Mouse (Mus musculus) activated CD4-positive, CD25-positive, alpha-beta regulatory T cell, adult 4 months (primary cell): ENCODE measurements around the gene Med24. TPM values are rescaled to one million over a fixed set of nuclear protein-coding genes. Genes with fewer than 3 reads are reported as not detected.
"Not testable (repeated sequence)": the region's sequence is repeated elsewhere in the genome, so short reads cannot be mapped to it uniquely, and the experiment has no call there.

Source experiments
- ATAC-seq: one replicate; pipeline ENCODE4 v1.8.0; 2017
- polyA plus RNA-seq, 2 experiments: library from polyadenylated mRNA; unstranded; fragments of 100-300 nt; shearing (Covaris generic); gene quantifications; one replicate each; pipeline ENCODE4 v1.2.1; 2017

Med24 gene
- polyA plus RNA-seq, 2 experiments from 2014 or later = 19.1 to 27.9 TPM

- ATAC-seq = no peak
Observed at GRCm38 (mm10) chr11:98720756-98721155, 8.5 kb downstream of the Med24 start.

DNA sequence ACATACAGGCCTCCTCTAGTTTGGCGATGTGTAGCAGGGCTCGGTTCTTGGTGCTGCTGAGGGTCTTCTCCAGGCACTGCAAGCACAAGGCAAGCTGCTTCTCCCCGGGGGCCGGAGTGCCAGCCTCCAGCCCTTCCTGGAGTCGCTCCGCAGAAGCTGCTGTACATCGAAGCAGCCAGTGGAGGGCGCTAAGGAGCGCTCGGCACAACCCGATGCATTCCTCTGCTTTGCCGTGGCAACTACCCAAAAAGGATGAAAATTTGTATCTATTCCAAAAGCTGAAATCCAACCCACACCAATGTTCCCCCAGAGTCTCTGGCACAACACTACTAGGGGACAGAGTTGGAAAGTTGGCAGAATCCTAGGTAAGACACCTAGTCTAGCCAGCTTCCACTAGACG, 11.3 kb downstream of the Med24 start:
- no peak for ATAC-seq

DNA sequence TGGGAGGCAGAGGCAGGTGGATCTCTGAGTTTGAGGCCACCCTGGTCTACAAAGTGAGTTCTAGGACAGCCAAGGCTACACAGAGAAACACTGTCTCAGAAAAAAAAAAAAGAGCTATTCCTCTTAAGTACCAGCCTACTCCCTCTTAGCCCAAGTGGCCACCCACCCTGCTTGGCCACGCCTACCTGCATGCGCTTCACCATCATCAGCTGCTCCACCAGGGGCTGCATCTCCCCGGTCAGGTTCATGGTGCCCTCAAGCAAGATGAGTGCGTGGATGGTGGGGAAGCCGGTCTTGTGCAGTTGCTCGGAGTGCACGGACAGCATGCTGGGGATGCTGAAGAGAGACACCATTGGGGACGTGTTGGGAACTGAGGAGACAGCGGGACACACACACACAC, 13.3 kb downstream of the Med24 start:
- ATAC-seq = no peak

- ATAC-seq = no peak
Observed at GRCm38 (mm10) chr11:98713703-98714102, 15.5 kb downstream of the Med24 start.

DNA sequence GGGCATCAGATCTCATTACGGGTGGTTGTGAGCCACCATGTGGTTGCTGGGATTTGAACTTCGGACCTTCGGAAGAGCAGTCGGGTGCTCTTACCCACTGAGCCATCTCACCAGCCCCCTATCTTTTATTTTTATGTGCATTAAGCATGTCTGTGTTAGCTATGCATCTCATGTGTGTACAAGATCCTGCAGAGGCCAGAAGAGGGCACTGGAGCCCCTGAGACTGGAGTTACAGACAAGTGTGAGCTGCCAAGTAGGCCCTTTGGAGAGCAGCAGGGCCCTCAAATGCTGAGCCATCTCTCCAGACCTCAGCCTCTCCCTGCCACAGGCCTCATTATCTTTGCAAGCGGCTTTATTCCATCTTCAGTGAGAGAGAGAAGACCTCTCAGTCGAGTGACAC, 17.2 kb downstream of the Med24 start:
- not testable (repeated sequence) for ATAC-seq

DNA sequence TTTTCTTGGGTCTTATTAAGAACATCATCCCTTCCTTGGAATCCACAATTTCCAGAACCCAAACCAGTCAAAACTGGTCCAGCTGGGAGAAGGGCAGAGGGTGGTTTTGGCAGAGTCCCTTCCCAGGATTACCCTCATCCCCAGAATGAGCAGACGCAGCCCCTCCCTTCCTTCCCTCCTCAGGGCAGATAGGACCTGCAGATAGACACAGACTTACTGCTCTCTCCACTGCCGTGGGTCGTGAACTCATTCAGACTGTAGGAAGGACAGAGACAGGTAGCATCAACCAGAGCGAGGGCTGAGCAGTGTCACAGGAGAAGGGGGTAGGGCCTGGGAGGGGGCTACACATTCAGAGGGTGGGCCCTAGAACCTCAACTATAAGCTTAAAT, 18.2 kb downstream of the Med24 start:
- ATAC-seq = no peak

GRCm38 (mm10) chr11:98710416-98711045, 18.7 kb downstream of the Med24 start:
- peak; percentile 36 for ATAC-seq

GRCm38 (mm10) chr11:98709001-98709741, 20.1 kb downstream of the Med24 start:
- no peak for ATAC-seq

GRCm38 (mm10) chr11:98708282-98708956, 20.8 kb downstream of the Med24 start:
- ATAC-seq = no peak

GRCm38 (mm10) chr11:98707401-98708281, 21.6 kb downstream of the Med24 start:
- ATAC-seq = no peak

DNA sequence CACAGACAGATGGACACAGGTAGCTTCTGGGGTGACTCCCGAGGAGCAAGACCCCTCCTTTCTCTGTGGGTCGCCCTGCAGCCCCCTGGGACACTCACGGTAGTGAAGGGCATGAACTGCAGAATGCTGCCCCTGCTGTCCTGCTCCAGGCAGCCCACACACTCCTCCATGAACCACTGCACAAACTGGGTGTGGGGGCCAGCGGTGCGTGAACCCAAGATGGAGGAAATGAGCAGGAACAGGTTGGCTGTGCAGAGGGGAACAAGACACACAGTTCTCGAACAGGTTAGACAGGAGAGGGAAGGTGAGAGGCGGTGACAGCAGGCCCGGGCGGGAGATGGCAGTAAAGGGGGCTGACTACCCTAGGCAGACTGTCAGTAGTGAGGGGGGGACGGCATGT, 24.2 kb downstream of the Med24 start:
- ATAC-seq = no peak

DNA sequence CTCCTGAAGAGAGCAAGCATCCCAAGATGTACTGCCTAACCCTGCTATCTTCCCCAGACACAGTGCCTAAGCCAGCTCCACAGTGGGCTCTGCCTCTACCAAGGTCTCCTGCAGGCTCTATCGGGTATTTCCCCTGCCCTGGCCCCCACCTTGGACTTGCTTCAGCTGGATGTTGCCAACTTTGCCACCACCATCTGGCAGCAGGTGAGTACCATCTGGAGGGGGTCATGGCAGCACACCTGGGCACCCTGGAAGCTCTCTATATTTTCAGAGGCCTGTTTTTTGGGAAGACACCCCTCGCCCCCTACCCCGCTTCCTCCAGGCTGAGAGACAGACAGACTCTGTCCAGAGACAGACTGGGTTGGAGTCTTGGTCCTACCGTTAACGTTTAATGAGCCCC, 26.9 kb downstream of the Med24 start:
- ATAC-seq = no peak

DNA sequence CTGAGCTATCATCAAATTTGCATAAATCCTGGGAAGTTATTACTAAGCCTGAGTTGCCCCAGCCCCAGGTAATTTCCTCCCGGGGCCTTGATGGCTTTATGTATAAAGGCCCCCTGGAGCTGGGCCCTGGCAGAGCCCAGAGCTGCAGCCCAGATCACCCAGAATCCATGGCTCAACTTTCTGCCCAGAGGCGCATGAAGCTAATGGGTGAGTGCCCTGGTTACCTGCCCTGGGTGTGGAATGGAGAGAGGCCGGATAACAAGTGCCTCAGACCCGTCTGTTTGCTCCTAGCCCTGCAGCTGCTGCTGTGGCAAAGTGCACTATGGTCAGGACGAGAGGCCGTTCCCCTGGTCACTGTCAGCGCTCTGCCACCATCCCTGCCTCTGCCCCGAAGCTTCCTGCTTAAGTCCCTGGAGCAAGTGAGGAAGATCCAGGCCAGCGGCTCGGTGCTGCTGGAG, 28.0 kb downstream of the Med24 start, which contains the start of gene Csf3:
Gene Csf3 (plus strand): TSS at position 51 of the 458 bp plus-strand sequence.
- ATAC-seq = no peak

DNA sequence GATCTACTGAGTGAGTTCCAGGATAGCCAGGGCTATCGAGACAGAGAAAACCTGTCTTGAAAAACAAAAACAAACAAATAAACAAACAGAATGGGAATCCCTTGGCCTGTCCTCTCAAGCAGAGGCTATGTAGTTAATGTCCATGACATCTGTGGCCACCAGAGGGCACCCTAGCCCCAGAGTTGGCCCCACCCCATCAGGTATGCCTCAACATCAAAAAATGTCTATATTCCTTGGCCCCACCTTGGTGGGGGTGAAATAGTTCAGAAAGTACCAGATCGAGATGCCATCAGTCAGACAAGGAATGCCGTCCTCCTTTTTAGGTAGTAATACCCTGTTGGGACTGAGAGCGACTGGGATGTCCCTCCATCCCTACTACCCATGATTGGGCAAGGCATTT, 29.3 kb downstream of the Med24 start:
- peak; percentile 43 for ATAC-seq

- no peak for ATAC-seq
Observed at GRCm38 (mm10) chr11:98698849-98699640, 30.2 kb downstream of the Med24 start.

DNA sequence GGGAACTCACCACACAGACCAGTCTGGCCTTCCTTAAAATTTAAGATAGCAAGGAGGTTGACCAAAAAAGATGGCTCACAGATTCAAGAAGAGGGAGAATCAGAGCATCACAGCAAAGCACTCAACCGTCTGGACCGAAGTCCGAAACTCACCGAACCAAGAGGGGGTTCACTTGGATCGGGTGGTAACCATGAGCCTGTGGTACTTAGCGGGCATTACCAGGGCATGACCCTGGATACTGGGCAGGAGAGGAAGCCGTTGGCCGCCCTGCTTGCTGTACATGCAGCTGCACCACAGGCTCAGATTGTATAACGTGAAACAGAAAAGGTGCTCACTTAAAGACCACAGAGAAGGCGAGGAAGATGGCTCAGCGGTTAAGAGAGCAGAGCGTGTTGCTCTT, 32.0 kb downstream of the Med24 start:
- no peak for ATAC-seq

DNA sequence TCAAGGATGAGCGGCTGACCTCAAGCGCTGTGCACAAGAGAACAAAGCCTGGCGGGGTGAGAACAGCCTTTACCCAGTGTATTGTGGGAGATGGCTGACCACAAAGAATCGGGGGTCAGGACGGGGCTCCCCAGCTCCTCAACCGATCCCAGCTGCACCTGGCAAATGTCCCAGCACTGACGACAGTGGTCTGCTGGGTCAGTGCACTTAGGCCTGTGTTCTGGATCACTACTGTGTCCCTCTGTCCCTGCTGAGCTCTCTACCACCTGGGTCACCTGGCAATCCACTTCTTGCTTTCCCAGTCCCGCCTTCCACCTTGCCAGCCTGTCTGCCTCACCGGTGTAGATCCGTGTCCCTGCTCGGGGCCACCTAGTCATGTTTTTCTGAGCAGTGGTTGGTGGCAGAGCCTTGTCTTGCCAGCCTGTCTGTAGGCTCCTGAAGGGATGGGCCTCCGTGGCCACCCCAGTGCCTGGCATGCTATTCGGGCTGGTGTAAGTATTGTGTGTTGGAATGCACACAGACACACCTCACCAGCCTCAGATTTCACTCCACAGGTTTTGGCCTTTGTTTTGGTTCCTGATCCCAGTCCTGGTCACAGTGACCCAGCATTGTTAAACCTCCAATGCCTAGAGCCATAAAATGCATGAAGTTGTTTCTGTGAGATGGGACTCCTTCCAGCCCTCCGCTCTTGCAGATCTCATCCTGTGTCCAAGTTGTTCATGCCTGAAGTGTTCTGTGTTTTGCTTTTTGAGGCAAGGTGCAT, 32.6 kb downstream of the Med24 start:
- no peak for ATAC-seq

DNA sequence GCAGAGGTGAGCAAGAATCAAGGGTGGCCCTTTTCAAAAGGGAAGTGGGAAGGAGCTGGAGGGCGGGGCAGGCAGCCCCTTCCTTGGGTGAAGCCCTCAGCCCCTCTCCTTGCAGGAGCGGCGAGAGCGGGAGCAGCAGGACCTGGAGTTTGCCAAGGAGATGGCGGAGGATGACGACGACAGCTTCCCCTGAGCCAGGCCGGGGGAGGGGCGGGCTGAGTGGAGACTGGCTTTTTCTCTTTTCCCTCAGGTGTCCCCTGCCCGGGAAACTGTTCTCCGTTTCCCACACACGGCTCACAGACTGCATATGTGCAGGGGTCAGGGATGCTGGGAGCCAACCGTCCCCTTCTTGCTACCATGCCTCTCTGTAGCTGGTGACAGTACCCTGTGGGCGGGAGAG, 33.8 kb downstream of the Med24 start:
- ATAC-seq = no peak

DNA sequence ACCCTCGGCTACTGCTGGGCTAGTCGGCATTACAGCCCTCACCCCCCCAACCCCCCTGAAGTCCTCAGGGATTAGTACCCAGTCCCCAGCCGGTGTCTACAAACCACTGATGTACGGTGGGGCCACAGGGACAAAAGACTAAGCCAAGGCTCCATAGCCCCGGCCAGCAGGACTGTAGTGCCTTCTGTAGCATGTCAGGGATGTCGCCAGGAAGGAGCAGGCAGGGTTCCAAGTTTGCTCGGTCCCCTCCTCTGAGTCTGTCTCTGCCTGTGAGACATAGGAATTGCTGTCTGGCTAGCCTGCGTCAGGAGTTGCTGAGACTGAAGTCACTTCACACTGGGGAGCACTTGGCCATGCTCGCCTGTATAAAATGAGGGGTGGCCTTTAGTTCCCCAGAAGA, 34.9 kb downstream of the Med24 start:
- no peak for ATAC-seq

DNA sequence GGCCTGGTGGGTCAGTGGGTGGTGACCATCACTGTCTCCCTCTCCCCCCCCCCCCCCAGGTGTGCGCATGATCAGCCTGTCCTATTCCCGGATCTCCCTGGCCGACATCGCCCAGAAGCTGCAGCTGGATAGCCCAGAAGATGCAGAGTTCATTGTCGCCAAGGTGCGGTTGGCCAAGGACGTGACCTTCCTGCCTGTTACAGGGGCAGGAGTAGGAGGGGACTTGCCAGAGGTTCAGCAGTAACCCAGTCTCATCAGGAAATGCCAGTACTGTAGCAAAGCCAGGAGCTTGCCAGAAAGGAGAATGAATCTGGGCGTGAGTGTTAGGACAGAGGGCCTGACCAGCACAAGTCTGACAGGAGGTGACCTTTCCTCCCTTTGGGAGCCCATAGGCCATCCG, 35.5 kb downstream of the Med24 start:
- no peak for ATAC-seq

GRCm38 (mm10) chr11:98693201-98693600, 36.0 kb downstream of the Med24 start:
- ATAC-seq = no peak
